Mouse (Mus musculus) liver, embryonic 14.5 days (tissue): ENCODE measurements around the gene Prkn.

Source experiments
- CTCF ChIP-seq: IDR thresholded peaks from 2 replicates; pipeline ENCODE4 v1.5.1; 2016; ENCODE audit warnings: antibody characterized with exemption, low read depth, control low read depth
- EP300 ChIP-seq: IDR thresholded peaks from 2 replicates; pipeline ENCODE4 v1.6.1; 2016; ENCODE audit warnings: antibody characterized with exemption, low read depth

GRCm38 (mm10) chr17:10947614-10948013, 107.4 kb downstream of the Prkn start:
- TF ChIP-seq CTCF, result no peak
- no peak for TF ChIP-seq EP300
